Mouse (Mus musculus): ENCODE data around the gene Rpl27.

GRCm38 (mm10) chr11:101395110-101395509 lies 47.0 kb upstream of the Rpl27 start:
- peak; percentile 97 for TF ChIP-seq CTCF (IDR thresholded peaks at IDR 0.05; ENCODE audit: low read depth, low read length)
- no peak for TF ChIP-seq POLR2A (IDR thresholded peaks at IDR 0.05; ENCODE audit: extremely low read depth, insufficient read depth, low read length)
